Comparison of ENCODE assay signal across 20 mouse cellular contexts in genomic region chr3:128145329-128145728, GRCm38 (mm10).
DNase-seq lines count a peak whose midpoint lies in the region; ATAC-seq and TF ChIP-seq lines count a peak whose summit lies in the region.
"Had no signal": no experiment of that assay in that cellular context is flagged by ENCODE, and none has a peak within 500 bp of the region (broad histone marks: within the 10 kb centered on the region; RNA-seq: fewer than 3 reads in every experiment).

No protein-coding gene starts in this region.

- no peaks in the 10 kb centered on the region for H3K36me3 ChIP-seq in kidney, postnatal 0 days (ENCODE audit: insufficient read depth, low read length)
- no peaks in the 10 kb centered on the region for H3K36me3 ChIP-seq in midbrain, embryonic 11.5 days (ENCODE audit: control insufficient read depth, insufficient read depth, low read length)
- H3K36me3 ChIP-seq in midbrain, embryonic 14.5 days (ENCODE audit: control insufficient read depth, insufficient read depth, low read length): no peaks in the 10 kb centered on the region
- H3K36me3 ChIP-seq in embryonic facial prominence, embryonic 12.5 days: no peaks in the 10 kb centered on the region
- H3K36me3 ChIP-seq: heart, embryonic 13.5 days had no signal

- peak; percentile 61 for DNase-seq in kidney, postnatal 0 days (ENCODE audit: low spot score)
- no peak for DNase-seq in kidney, postnatal 25 days
- peak; percentile 80 for DNase-seq in midbrain, embryonic 11.5 days (ENCODE audit: low spot score, missing footprints)
- DNase-seq in midbrain, embryonic 14.5 days: no peak
- DNase-seq in forelimb bud, embryonic 11.5 days (ENCODE audit: low read depth, low spot score): peak; percentile 14
- DNase-seq in layer of hippocampus, adult 18-20 months (ENCODE audit: low spot score in 2 of 2): no peak
- DNase-seq: adrenal gland, postnatal 14 days; cerebellum, adult 18-20 months; cerebellum, postnatal 10 days; forebrain, postnatal 0 days; gastrocnemius, postnatal 36 days; heart, adult 11 months; heart, postnatal 36 days had no signal

- H3K4me2 ChIP-seq in kidney, postnatal 0 days (ENCODE audit: low read length): no peak overlapping the region
- no peak overlapping the region for H3K4me2 ChIP-seq in midbrain, embryonic 11.5 days
- H3K4me2 ChIP-seq in midbrain, embryonic 14.5 days (ENCODE audit: low read length): no peak overlapping the region
- H3K4me2 ChIP-seq in embryonic facial prominence, embryonic 12.5 days (replicated peaks): no peak overlapping the region
- H3K4me2 ChIP-seq: forebrain, embryonic 13.5 days; heart, embryonic 13.5 days had no signal

- ATAC-seq in kidney, postnatal 0 days (replicated peaks; ENCODE audit: low FRiP score, low read depth): no peak
- peak; percentile 71; the same call in 1 of the 2 replicates for ATAC-seq in midbrain, embryonic 11.5 days (ENCODE audit: low FRiP score)
- ATAC-seq in midbrain, embryonic 14.5 days (ENCODE audit: low FRiP score, low TSS enrichment): no peak
- peak; percentile 47; the same call in 1 of the 2 replicates for ATAC-seq in embryonic facial prominence, embryonic 12.5 days (ENCODE audit: insufficient number of reproducible peaks, insufficient read depth, low FRiP score, low TSS enrichment)
- ATAC-seq: activated CD4-positive, CD25-positive, alpha-beta regulatory T cell, adult 4 months; forebrain, embryonic 13.5 days; forebrain, postnatal 0 days; hindbrain, postnatal 0 days; Patski had no signal

- WGBS in kidney, postnatal 0 days: 44% methylated on average over 7 of the region's 7 CpGs
- WGBS in midbrain, embryonic 11.5 days: 69% methylated on average over 7 of the region's 7 CpGs
- 83% methylated on average over 7 of the region's 7 CpGs for WGBS in midbrain, embryonic 14.5 days
- WGBS in embryonic facial prominence, embryonic 12.5 days: 37% methylated on average over 7 of the region's 7 CpGs

- H3K4me3 ChIP-seq in kidney, postnatal 0 days (replicated peaks; ENCODE audit: low read depth, low read length): no peak overlapping the region
- no peak overlapping the region for H3K4me3 ChIP-seq in midbrain, embryonic 11.5 days (ENCODE audit: low read depth, low read length)
- no peak overlapping the region for H3K4me3 ChIP-seq in midbrain, embryonic 14.5 days (replicated peaks; ENCODE audit: low read depth, low read length)
- no peak overlapping the region for H3K4me3 ChIP-seq in embryonic facial prominence, embryonic 12.5 days
- H3K4me3 ChIP-seq: forebrain, embryonic 13.5 days; heart, embryonic 13.5 days had no signal

- H3K27ac ChIP-seq in kidney, postnatal 0 days: no peak overlapping the region
- H3K27ac ChIP-seq in midbrain, embryonic 11.5 days (ENCODE audit: low read depth, low read length): no peak overlapping the region
- no peak overlapping the region for H3K27ac ChIP-seq in midbrain, embryonic 14.5 days (replicated peaks; ENCODE audit: low read depth, low read length)
- H3K27ac ChIP-seq in embryonic facial prominence, embryonic 12.5 days: no peak overlapping the region
- H3K27ac ChIP-seq: forebrain, embryonic 13.5 days; heart, embryonic 13.5 days; hindbrain, postnatal 0 days had no signal

- H3K9ac ChIP-seq in kidney, postnatal 0 days (ENCODE audit: low read depth, low read length): no peak overlapping the region
- no peak overlapping the region for H3K9ac ChIP-seq in midbrain, embryonic 11.5 days (ENCODE audit: low read length)
- H3K9ac ChIP-seq in midbrain, embryonic 14.5 days (replicated peaks; ENCODE audit: low read length): no peak overlapping the region
- H3K9ac ChIP-seq in embryonic facial prominence, embryonic 12.5 days: no peak overlapping the region
- H3K9ac ChIP-seq: forebrain, embryonic 13.5 days; forebrain, postnatal 0 days; heart, embryonic 13.5 days had no signal

- no peaks in the 10 kb centered on the region for H3K9me3 ChIP-seq in kidney, postnatal 0 days (replicated peaks; ENCODE audit: low read length)
- H3K9me3 ChIP-seq in midbrain, embryonic 11.5 days (ENCODE audit: control insufficient read depth, low read length): no peaks in the 10 kb centered on the region
- no peaks in the 10 kb centered on the region for H3K9me3 ChIP-seq in midbrain, embryonic 14.5 days (ENCODE audit: control insufficient read depth, low read length)
- no peaks in the 10 kb centered on the region for H3K9me3 ChIP-seq in embryonic facial prominence, embryonic 12.5 days
- H3K9me3 ChIP-seq: forebrain, embryonic 13.5 days; heart, embryonic 13.5 days had no signal

- no peaks in the 10 kb centered on the region for H3K27me3 ChIP-seq in kidney, postnatal 0 days (ENCODE audit: insufficient read depth, low read length)
- H3K27me3 ChIP-seq in midbrain, embryonic 11.5 days (ENCODE audit: control insufficient read depth, insufficient read depth, low read length): no peaks in the 10 kb centered on the region
- no peaks in the 10 kb centered on the region for H3K27me3 ChIP-seq in midbrain, embryonic 14.5 days (ENCODE audit: control insufficient read depth, insufficient read depth, low read length)
- no peaks in the 10 kb centered on the region for H3K27me3 ChIP-seq in embryonic facial prominence, embryonic 12.5 days
- H3K27me3 ChIP-seq: CH12.LX; forebrain, embryonic 13.5 days; heart, embryonic 13.5 days had no signal

- no peaks in the 10 kb centered on the region for H3K4me1 ChIP-seq in kidney, postnatal 0 days (replicated peaks; ENCODE audit: insufficient read depth, low read length)
- H3K4me1 ChIP-seq in midbrain, embryonic 11.5 days (ENCODE audit: control insufficient read depth, insufficient read depth, low read length): no peaks in the 10 kb centered on the region
- H3K4me1 ChIP-seq in midbrain, embryonic 14.5 days (ENCODE audit: control insufficient read depth, insufficient read depth, low read length): no peaks in the 10 kb centered on the region
- 0 out of 2 replicates have a peak, but pooled peaks cover 3% of the 10 kb centered on the region for H3K4me1 ChIP-seq in embryonic facial prominence, embryonic 12.5 days
- H3K4me1 ChIP-seq: heart, embryonic 13.5 days had no signal

- TF ChIP-seq CTCF in kidney, postnatal 0 days (IDR thresholded peaks at IDR 0.05; ENCODE audit: low read depth): no peak

Comparison
In these comparisons a context has a peak if more than half of its experiments do, and no peak if none do; other contexts are left out.
1. ATAC-seq: peak in midbrain, embryonic 11.5 days (single experiment) and embryonic facial prominence, embryonic 12.5 days (single experiment); none in kidney, postnatal 0 days (single experiment) and midbrain, embryonic 14.5 days (single experiment).
2. DNase-seq: peak in kidney, postnatal 0 days (single experiment), midbrain, embryonic 11.5 days (single experiment) and forelimb bud, embryonic 11.5 days (single experiment); none in kidney, postnatal 25 days (0 of 2), midbrain, embryonic 14.5 days (single experiment) and layer of hippocampus, adult 18-20 months (0 of 2).